Mouse (Mus musculus) lung, embryonic 14.5 days (tissue): ENCODE results near the gene Pear1. TPM values are rescaled to one million over a fixed set of nuclear protein-coding genes. Genes with fewer than 3 reads are reported as not detected.

Experiments
- ATAC-seq: fragments of 200-750 bp; cut with Nextera tagmentation; 2 replicates; pipeline ENCODE4 v1.8.0; 2017; ENCODE audit warnings: mild to moderate bottlenecking, moderate TSS enrichment, moderate library complexity; ENCODE audit not compliant: insufficient read depth
- DNase-seq: peaks from one replicate; pipeline ENCODE4 v3.0.0-alpha.2; 2015
- H3K27ac ChIP-seq: fragments of 300-500 bp; sonication (generic); 2 replicates; pipeline ENCODE4 v1.5.1; 2014; ENCODE audit warnings: low read depth, mild to moderate bottlenecking, moderate library complexity
- H3K27me3 ChIP-seq: fragments of 300-500 bp; sonication (generic); 2 replicates; pipeline ENCODE4 v1.6.1; 2014; ENCODE audit warnings: low read length, control low read depth; ENCODE audit not compliant: insufficient read depth
- H3K36me3 ChIP-seq: fragments of 300-500 bp; sonication (generic); 2 replicates; pipeline ENCODE4 v1.6.1; 2014; ENCODE audit warnings: control low read depth; ENCODE audit not compliant: insufficient read depth
- H3K4me1 ChIP-seq: fragments of 300-500 bp; sonication (generic); 2 replicates; pipeline ENCODE4 v1.6.1; 2014; ENCODE audit warnings: antibody characterized with exemption, control low read depth; ENCODE audit not compliant: insufficient read depth
- H3K4me2 ChIP-seq: fragments of 300-500 bp; sonication (generic); 2 replicates; pipeline ENCODE4 v1.6.1; 2014; ENCODE audit warnings: mild to moderate bottlenecking
- H3K4me3 ChIP-seq: fragments of 300-500 bp; sonication (generic); 2 replicates; pipeline ENCODE4 v1.5.1; 2014; ENCODE audit warnings: low read depth, low read length
- H3K9ac ChIP-seq: fragments of 300-500 bp; sonication (generic); 2 replicates; pipeline ENCODE4 v1.6.1; 2014
- H3K9me3 ChIP-seq: fragments of 300-500 bp; sonication (generic); 2 replicates; pipeline ENCODE4 v1.6.1; 2016; ENCODE audit warnings: low read depth, low read length, control low read depth
- CTCF ChIP-seq: IDR thresholded peaks from 2 replicates; pipeline ENCODE4 v1.5.1; 2016; ENCODE audit warnings: antibody characterized with exemption, low read depth
- WGBS: fragments of 180-500 bp; shearing (Covaris S2); extraction: QIAGEN DNeasy Blood & Tissue Kit; methylation state at CpG from one replicate; pipeline ENCODE4 v1.1.7; 2014; 5-methylcytosine and 5-hydroxymethylcytosine counted together
- polyA plus RNA-seq: library from polyadenylated mRNA; unstranded; fragments of >200 nt; fragmentation: Nextera tagmentation; extraction: Ambion mirVana; gene quantifications from 2 replicates; pipeline ENCODE4 v1.2.1, GENCODE M21; 2014

Gene Pear1
- polyA plus RNA-seq, 1 experiment from 2014 or later, result 30.2 TPM

DNA sequence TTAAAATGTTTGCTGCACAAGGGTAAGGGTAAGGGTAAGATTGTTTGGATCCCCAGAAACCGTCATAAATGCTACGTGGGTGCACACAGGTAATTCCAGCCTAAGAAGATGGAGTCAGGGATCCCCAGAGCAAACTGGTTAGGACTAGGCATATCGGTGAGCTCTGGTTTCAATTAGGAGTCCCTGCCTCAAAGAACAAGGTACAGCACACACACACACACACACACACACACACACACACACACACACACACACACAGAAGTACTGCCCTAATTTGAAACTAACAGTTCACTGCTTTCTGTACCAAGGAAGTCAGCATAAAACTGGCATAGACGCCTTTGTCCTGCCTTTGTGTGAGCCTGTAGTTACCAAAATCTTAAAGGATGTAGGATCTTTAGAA lies 11.7 kb downstream of the Pear1 start:
- H3K9ac ChIP-seq, result no peak overlapping the region
- 79% methylated on average over 4 of the region's 4 CpGs for WGBS
- ATAC-seq (no peak), DNase-seq (no peak)
- H3K4me2 ChIP-seq, result no peak overlapping the region
- H3K36me3 ChIP-seq, result no peaks in the 10 kb centered on the region
- H3K27me3 ChIP-seq, result peaks cover 45% of the 10 kb centered on the region
- no peak for TF ChIP-seq CTCF
- peaks cover 2% of the 10 kb centered on the region; the same call in 1 of the 2 replicates for H3K4me1 ChIP-seq
- no peak overlapping the region for H3K27ac ChIP-seq
- no peak overlapping the region for H3K4me3 ChIP-seq
- no peaks in the 10 kb centered on the region for H3K9me3 ChIP-seq

DNA sequence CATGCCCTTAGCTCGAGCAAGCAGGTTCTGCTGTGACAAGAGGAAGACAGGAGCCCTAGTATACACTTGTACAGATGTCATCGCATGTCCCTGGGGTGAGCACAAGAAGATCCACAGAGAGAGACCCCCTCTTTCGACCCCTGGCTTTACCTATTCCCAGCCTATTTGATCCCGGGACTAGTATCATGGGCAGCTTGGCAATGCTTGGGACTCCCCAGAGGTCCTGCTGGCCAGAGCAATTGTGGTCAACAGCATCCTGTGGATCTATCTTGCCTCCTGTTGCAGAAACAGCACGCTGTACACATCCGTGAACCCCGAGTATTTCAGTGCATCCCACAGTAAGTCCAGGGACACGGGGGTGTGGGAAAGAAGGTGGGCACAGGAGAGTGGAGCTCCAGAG lies 12.8 kb downstream of the Pear1 start:
- H3K27me3 ChIP-seq, result peaks cover 44% of the 10 kb centered on the region

DNA sequence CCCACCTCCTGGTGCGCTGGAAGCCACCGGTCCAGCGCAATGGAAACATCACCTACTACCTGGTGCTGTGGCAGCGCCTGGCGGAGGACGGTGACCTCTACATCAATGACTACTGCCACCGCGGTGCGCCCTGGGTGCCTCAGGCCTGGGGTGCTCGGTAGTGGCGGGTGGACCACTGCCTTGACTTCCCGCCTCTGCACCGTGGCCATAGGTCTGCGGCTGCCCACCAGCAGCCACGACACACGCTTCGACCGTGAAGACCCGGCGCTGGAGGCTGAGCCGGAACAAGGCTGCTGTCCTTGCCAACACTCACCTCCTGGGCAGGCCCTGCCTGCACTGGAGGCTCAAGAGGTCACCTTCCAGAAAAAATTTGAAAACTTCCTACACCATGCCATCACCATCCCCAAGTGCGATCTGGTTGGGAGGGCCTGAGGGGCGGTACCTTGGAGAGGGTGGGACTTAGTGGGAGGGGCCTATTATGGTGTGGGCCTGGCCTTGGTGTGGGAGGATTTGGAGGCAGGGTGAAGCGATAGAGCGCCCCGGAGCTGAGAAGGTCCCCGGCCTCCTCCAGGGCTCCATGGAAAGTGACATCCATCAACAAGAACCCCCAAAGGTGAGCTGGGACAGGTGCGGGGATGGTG lies 14.7 kb downstream of the Pear1 start:
- DNase-seq (peak; percentile 19), ATAC-seq (peak; percentile 51)
- no peak for TF ChIP-seq CTCF
- Histone ChIP-seq H3K4me3 (peak overlapping the region; percentile 16; the same call in 1 of the 2 replicates), H3K27ac (no peak overlapping the region), H3K9me3 (no peaks in the 10 kb centered on the region), H3K36me3 (no peaks in the 10 kb centered on the region), H3K9ac (no peak overlapping the region), H3K4me1 (0 out of 2 replicates have a peak, but pooled peaks cover 2% of the 10 kb centered on the region), H3K4me2 (peak overlapping the region; percentile 45), H3K27me3 (peaks cover 61% of the 10 kb centered on the region)
- WGBS, result 6% methylated on average over 28 of the region's 28 CpGs

More for the DNA sequence above, 12.8 kb downstream of the Pear1 start:
- no peaks in the 10 kb centered on the region for H3K9me3 ChIP-seq
- H3K4me1 ChIP-seq, result 0 out of 2 replicates have a peak, but pooled peaks cover 2% of the 10 kb centered on the region
- no peak overlapping the region for H3K27ac ChIP-seq
- DNase-seq, result no peak
- WGBS, result 83% methylated on average over 8 of the region's 8 CpGs
- no peak for ATAC-seq
- no peaks in the 10 kb centered on the region for H3K36me3 ChIP-seq
- no peak overlapping the region for H3K4me2 ChIP-seq
- no peak overlapping the region for H3K9ac ChIP-seq
- TF ChIP-seq CTCF, result no peak
- no peak overlapping the region for H3K4me3 ChIP-seq

DNA sequence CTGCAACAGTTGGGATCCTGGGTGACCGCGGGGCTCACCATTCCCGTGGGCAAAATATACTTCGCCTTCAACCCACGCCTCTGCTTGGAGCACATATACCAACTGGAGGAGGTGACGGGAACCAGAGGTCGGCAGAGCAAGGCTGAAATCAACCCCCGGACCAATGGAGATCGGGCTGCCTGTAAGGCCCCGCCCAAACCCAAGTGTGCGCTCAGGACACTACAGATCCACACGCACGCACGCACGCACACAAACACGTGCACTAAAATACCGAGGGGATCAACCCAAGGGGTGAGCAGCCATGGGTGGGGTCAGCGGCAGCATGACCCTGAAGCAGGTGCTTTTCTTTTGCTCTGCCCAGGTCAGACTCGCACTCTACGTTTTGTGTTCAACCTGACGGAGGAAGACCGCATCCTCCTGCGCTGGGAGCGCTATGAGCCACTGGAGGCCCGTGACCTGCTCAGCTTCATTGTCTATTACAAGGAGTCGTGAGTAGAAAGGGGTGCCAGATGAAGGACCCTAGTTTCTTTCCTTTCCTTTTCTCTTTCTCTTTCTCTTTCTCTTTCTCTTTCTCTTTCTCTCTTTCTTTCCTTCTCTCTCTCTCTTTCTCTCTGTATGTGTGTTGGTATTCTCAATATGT lies 19.9 kb downstream of the Pear1 start:
- Histone ChIP-seq H3K9ac (no peak overlapping the region), H3K27ac (no peak overlapping the region), H3K4me1 (no peaks in the 10 kb centered on the region), H3K27me3 (peaks cover 66% of the 10 kb centered on the region), H3K9me3 (no peaks in the 10 kb centered on the region), H3K4me2 (peak overlapping the region; percentile 51), H3K36me3 (no peaks in the 10 kb centered on the region), H3K4me3 (peak overlapping the region; percentile 15; the same call in 1 of the 2 replicates)
- no peak for ATAC-seq
- TF ChIP-seq CTCF, result no peak
- WGBS, result 5% methylated on average over 26 of the region's 26 CpGs
- no peak for DNase-seq

DNA sequence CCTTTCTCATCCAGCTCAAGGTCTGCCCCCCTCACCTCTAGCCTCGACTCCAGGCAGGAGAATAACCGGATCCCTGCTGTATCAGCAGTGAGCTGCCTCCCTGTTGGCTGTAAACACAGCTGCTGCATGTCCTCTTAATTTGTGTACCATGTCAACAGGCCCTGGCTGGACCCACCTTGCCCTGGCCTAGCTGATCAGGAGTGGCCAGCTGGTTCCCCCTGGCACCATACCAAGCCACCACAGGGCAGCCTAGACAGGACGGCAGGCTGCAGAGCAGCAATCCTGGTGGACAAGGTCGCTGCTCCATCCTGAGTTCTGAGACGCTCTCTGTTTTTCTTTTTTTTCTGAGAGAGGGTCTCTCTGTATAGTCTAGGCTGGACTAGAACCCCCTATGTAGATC lies 22.4 kb downstream of the Pear1 start:
- no peak for TF ChIP-seq CTCF
- no peaks in the 10 kb centered on the region for H3K36me3 ChIP-seq
- no peaks in the 10 kb centered on the region for H3K4me1 ChIP-seq
- no peak for ATAC-seq
- H3K4me2 ChIP-seq, result no peak overlapping the region
- no peak for DNase-seq
- no peak overlapping the region for H3K9ac ChIP-seq
- H3K27ac ChIP-seq, result no peak overlapping the region
- H3K9me3 ChIP-seq, result no peaks in the 10 kb centered on the region
- WGBS, result 40% methylated on average over 5 of the region's 5 CpGs
- no peak overlapping the region for H3K4me3 ChIP-seq
- peaks cover 78% of the 10 kb centered on the region for H3K27me3 ChIP-seq

DNA sequence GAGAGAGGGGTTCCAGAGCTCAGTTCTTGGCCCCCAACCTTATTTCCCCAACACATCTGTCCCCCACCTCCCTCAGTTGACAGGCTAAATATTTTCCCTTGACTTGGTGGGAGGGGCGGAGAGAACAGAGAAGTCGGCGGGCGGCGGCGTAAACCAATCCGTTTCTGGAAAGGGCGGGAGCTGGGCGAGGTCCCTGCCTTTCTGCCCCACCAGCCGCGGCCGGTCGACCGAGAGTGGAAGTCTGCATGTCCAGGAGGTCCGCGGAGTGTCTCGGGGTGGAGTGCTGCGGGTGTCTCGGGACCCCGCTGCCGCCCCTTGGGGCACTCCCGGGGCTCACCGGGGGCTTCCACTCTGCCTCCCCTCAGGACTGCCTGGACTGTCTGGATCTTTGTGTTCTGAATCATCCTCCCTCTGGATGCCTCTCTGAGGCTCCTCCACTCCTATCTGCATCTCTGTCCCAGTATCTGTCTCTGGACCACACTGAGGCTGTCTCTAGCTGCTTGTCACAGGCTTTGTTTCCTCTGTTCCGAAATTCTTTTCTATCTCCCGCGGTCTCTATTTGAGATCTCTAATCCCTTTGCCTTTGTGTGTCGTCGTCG lies 27.3 kb downstream of the Pear1 start, which contains the start of gene Insrr:
Gene Insrr, plus strand, starts transcription at position 216 of the 599 bp plus-strand sequence.
- peak within 1 kb of the TSS; percentile 24 for H3K4me3 ChIP-seq
- WGBS, result 1% methylated on average over 29 of the region's 29 CpGs
- TF ChIP-seq CTCF, result no peak
- no peak within 1 kb of the TSS for H3K27ac ChIP-seq
- no peaks in the 10 kb centered on the region for H3K9me3 ChIP-seq
- no peak within 1 kb of the TSS for H3K9ac ChIP-seq
- no peaks in the 10 kb centered on the region for H3K36me3 ChIP-seq
- H3K27me3 ChIP-seq, result peaks cover 80% of the 10 kb centered on the region
- no peak; the same call in 1 of the 2 replicates for ATAC-seq
- H3K4me1 ChIP-seq, result no peaks in the 10 kb centered on the region; the same call in 1 of the 2 replicates
- H3K4me2 ChIP-seq, result peak within 1 kb of the TSS; percentile 60
- peak; percentile 55 for DNase-seq
